Mouse (Mus musculus) lung, adult 18-20 months (tissue): Measurements from ENCODE around the gene Scn8a.

Source experiments
- DNase-seq, 2 experiments: peaks; one replicate each; pipeline ENCODE4 v3.0.0; 2022; ENCODE audit warnings: mixed read lengths in 2 of 2

Gene Scn8a

GRCm38 (mm10) chr15:101046039-101046526 is 176.4 kb downstream of the Scn8a start:
- no peak for DNase-seq

- DNase-seq, result peak; percentile 36 to 37
Observed at GRCm38 (mm10) chr15:101046527-101047193, 177.0 kb downstream of the Scn8a start.

GRCm38 (mm10) chr15:101047194-101047555 is 177.5 kb downstream of the Scn8a start, which contains the start of gene Gm47841:
Gene Gm47841, minus strand, starts transcription at chr15:101047397.
- no peak for DNase-seq

- DNase-seq, result no peak
Observed at GRCm38 (mm10) chr15:101048338-101048896, 178.8 kb downstream of the Scn8a start.

- no peak for DNase-seq
Observed at GRCm38 (mm10) chr15:101051869-101052268, 182.2 kb downstream of the Scn8a start.

- DNase-seq, result no peak
Observed at GRCm38 (mm10) chr15:101052560-101053501, 183.2 kb downstream of the Scn8a start.

GRCm38 (mm10) chr15:101053832-101054459 is 184.3 kb downstream of the Scn8a start:
- DNase-seq, result no peak

- DNase-seq, result no peak
Observed at GRCm38 (mm10) chr15:101054541-101054940, 184.9 kb downstream of the Scn8a start.

GRCm38 (mm10) chr15:101056225-101056624 is 186.6 kb downstream of the Scn8a start:
- peak; percentile 43 to 58 for DNase-seq

- no peak for DNase-seq
Observed at GRCm38 (mm10) chr15:101059570-101060279, 190.1 kb downstream of the Scn8a start.

- DNase-seq, result no peak
Observed at GRCm38 (mm10) chr15:101060280-101060852, 190.7 kb downstream of the Scn8a start.

- no peak for DNase-seq
Observed at GRCm38 (mm10) chr15:101065069-101065468, 195.4 kb downstream of the Scn8a start.

- no peak for DNase-seq
Observed at GRCm38 (mm10) chr15:101066364-101066847, 196.7 kb downstream of the Scn8a start.

- no peak for DNase-seq
Observed at GRCm38 (mm10) chr15:101066920-101067696, 197.4 kb downstream of the Scn8a start.

GRCm38 (mm10) chr15:101068029-101068428 is 198.4 kb downstream of the Scn8a start:
- DNase-seq, result no peak

- no peak for DNase-seq
Observed at GRCm38 (mm10) chr15:101068671-101069070, 199.0 kb downstream of the Scn8a start.

- no peak for DNase-seq
Observed at GRCm38 (mm10) chr15:101069641-101070190, 200.1 kb downstream of the Scn8a start.

GRCm38 (mm10) chr15:101070762-101071161 is 201.1 kb downstream of the Scn8a start:
- peak; percentile 76 to 81 for DNase-seq

- no peak for DNase-seq
Observed at GRCm38 (mm10) chr15:101072736-101073135, 203.1 kb downstream of the Scn8a start.

GRCm38 (mm10) chr15:101074067-101074466 is 204.4 kb downstream of the Scn8a start:
- DNase-seq, result no peak
